Mouse (Mus musculus): ENCODE measurements around the gene Mrpl1. TPM values are rescaled to one million over a fixed set of nuclear protein-coding genes. Genes with fewer than 3 reads are reported as not detected.
A peak's percentile ranks its signal among the peaks of the same experiment; 100 is the strongest.

The Mrpl1 gene
- 26.3 and 26.5 TPM in 2 replicates for polyA plus RNA-seq (2015; fragmentation: Nextera tagmentation; extraction: Ambion mirVana)

DNA sequence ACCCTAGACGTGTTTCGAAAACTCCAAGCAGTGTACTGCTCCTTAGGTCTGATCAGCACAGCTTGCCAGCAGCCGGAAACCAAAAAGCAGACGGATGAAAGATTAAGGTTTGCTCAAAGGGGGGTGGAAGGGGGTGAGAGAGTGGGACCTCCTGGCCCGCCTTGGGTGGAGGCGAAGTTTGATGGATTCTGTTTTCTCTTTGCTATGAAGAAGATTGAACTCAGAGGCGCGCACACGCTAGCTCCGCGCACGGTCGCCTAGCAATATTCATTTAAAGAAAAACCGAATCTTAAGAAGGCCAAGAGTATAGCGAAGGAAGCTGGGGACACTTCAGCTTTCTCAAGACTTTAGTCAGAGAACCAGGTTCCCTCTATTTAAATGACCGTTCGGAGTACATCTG, at the start of gene Mrpl1:
Gene Mrpl1, plus strand, starts transcription at position 35 of the 400 bp plus-strand sequence.
- peaks cover 7% of the 10 kb centered on the region for H3K4me1 ChIP-seq (replicated peaks; ENCODE audit: insufficient read depth, low read length)
- H3K36me3 ChIP-seq (ENCODE audit: insufficient read depth, low read length) = peaks cover 7% of the 10 kb centered on the region; the same call in 1 of the 2 replicates
- peak within 1 kb of the TSS; percentile 76 for H3K4me3 ChIP-seq (replicated peaks; ENCODE audit: low read depth, low read length)
- DNase-seq (ENCODE audit: low spot score) (peak; percentile 71), ATAC-seq (replicated peaks; ENCODE audit: low FRiP score, low read depth) (peak; percentile 55)
- peak within 1 kb of the TSS; percentile 92 for H3K27ac ChIP-seq
- no peaks in the 10 kb centered on the region for H3K9me3 ChIP-seq (replicated peaks; ENCODE audit: low read length)
- peak within 1 kb of the TSS; percentile 81 for H3K9ac ChIP-seq (ENCODE audit: low read depth, low read length)
- H3K4me2 ChIP-seq (ENCODE audit: low read length) = peak within 1 kb of the TSS; percentile 81
- TF ChIP-seq CTCF (IDR thresholded peaks at IDR 0.05; ENCODE audit: low read depth) = no peak
- no peaks in the 10 kb centered on the region for H3K27me3 ChIP-seq (ENCODE audit: insufficient read depth, low read length)
- 2% methylated on average over 17 of the region's 17 CpGs for WGBS

DNA sequence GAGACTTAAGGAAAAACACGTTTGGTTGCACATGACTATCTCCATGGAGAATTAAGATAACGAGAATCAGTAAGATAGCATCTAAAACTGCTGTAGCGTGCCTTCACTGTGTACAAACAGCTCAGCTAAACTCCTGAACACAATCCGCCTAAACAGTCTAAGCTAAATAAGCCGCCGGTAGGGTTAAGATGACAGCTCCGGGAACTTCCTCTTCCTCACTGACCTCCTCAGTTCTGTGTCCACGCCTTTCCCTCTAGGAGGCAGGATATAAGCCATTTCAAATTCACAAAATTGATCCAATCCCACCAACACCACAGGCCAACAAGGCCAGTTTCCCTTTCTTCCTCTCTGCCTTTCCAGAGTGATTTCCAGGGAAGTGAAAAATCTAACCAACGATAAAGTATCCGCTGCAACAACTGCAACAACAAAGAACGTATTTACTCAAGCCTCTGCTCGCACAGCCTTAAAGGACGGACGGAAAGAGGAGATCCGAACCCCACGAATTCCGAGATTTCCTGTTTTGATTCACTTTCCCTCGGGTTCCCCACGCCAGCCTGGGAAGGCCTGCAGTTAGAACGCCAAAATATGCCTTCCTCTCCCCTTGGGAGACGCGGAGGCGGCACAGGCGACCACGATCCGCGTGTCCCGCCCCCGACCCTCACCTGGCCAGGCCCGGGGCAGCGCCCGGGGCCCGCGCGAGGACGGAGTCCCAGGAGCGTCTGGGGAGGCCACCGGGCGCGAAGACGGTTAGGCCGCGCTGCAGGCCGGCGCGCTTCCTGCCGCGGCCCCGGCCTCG, 48.6 kb upstream of the Mrpl1 start:
- under 1% methylated on average over 42 of the region's 50 CpGs for WGBS
- ATAC-seq (replicated peaks; ENCODE audit: low FRiP score, low read depth) = peak; percentile 1; the same call in 1 of the 2 replicates

DNA sequence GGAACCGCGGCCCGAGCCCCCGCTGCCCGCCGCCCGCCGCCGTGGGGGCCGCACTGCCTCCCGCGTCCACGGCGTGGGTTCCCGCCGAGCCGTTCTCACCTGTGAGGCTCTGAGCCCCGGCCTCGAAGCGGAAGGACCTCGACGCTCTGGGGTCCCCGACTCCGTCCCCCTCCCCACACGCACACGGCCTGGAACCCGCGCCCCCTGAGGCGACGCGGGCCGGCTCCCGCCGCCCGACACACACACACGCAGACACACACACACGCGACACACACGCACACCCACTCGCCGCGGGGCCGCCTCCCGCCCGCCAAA, 48.1 kb upstream of the Mrpl1 start:
- Histone ChIP-seq H3K27ac (peak overlapping the region; percentile 99), H3K27me3 (ENCODE audit: insufficient read depth, low read length) (no peaks in the 10 kb centered on the region), H3K36me3 (ENCODE audit: insufficient read depth, low read length) (no peaks in the 10 kb centered on the region), H3K4me3 (replicated peaks; ENCODE audit: low read depth, low read length) (peak overlapping the region; percentile 100), H3K9ac (ENCODE audit: low read depth, low read length) (peak overlapping the region; percentile 99), H3K9me3 (replicated peaks; ENCODE audit: low read length) (no peaks in the 10 kb centered on the region), H3K4me1 (replicated peaks; ENCODE audit: insufficient read depth, low read length) (peaks cover 9% of the 10 kb centered on the region), H3K4me2 (ENCODE audit: low read length) (peak overlapping the region; percentile 79)
- 0% methylated on average over 37 of the region's 45 CpGs for WGBS
- TF ChIP-seq CTCF (IDR thresholded peaks at IDR 0.05; ENCODE audit: low read depth) = no peak
- ATAC-seq (replicated peaks; ENCODE audit: low FRiP score, low read depth) (peak; percentile 38), DNase-seq (ENCODE audit: low spot score) (no peak)

More for the DNA sequence above, 48.6 kb upstream of the Mrpl1 start:
- Histone ChIP-seq H3K4me3 (replicated peaks; ENCODE audit: low read depth, low read length) (peak overlapping the region; percentile 100), H3K9ac (ENCODE audit: low read depth, low read length) (peak overlapping the region; percentile 99), H3K27ac (peak overlapping the region; percentile 99), H3K9me3 (replicated peaks; ENCODE audit: low read length) (no peaks in the 10 kb centered on the region), H3K27me3 (ENCODE audit: insufficient read depth, low read length) (no peaks in the 10 kb centered on the region), H3K4me2 (ENCODE audit: low read length) (peak overlapping the region; percentile 79), H3K36me3 (ENCODE audit: insufficient read depth, low read length) (no peaks in the 10 kb centered on the region), H3K4me1 (replicated peaks; ENCODE audit: insufficient read depth, low read length) (peaks cover 9% of the 10 kb centered on the region)
- TF ChIP-seq CTCF (IDR thresholded peaks at IDR 0.05; ENCODE audit: low read depth) = peak; percentile 37; the same call in 1 of the 2 replicates
- DNase-seq (ENCODE audit: low spot score) = peak; percentile 82

DNA sequence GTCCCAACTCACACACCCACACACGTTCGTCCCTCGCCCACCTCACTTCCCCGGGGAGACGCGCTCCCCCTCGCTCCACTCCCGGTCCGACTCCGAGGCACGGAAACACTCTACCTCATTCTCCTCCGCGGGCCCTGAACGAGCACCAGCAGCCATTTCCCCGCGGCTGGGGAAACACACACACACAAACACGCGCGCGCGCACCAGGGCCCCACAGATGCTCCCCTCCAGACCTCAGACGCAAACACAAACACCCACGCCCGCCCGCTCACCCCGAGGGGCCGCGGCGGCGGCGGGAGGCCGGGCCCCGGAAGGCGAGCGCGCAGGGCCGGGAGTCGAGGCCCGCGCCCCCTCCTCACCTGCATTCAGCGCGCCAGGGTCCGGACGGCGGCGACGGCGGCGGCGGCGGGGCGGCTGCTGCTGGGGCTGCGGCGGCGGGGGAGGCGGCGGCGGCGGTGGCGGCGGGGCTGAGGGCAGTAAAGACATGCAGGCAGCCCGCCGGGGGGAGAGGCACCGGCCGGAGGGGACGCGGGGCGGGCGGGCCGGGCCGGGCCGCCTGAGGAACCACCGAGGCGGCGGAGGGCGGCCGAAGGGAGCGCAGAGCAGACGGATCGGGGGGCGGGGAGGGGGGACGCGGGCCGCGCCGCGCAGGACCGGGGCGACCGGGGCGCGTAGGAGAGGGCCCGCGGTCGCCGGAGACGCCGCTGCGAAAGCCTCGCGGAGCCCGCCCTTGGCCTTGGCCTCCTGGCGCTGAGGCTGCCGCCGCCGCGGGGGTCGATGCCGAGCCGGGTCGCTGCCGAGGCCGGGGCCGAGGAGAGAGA, 47.5 kb upstream of the Mrpl1 start:
- under 1% methylated on average over 93 of the region's 114 CpGs for WGBS
- DNase-seq (ENCODE audit: low spot score) (peak; percentile 54), ATAC-seq (replicated peaks; ENCODE audit: low FRiP score, low read depth) (peak; percentile 47)
- TF ChIP-seq CTCF (IDR thresholded peaks at IDR 0.05; ENCODE audit: low read depth) = no peak
- Histone ChIP-seq H3K4me3 (replicated peaks; ENCODE audit: low read depth, low read length) (peak overlapping the region; percentile 100), H3K9ac (ENCODE audit: low read depth, low read length) (peak overlapping the region; percentile 99), H3K36me3 (ENCODE audit: insufficient read depth, low read length) (no peaks in the 10 kb centered on the region), H3K27ac (peak overlapping the region; percentile 99), H3K27me3 (ENCODE audit: insufficient read depth, low read length) (no peaks in the 10 kb centered on the region), H3K4me1 (replicated peaks; ENCODE audit: insufficient read depth, low read length) (peaks cover 9% of the 10 kb centered on the region), H3K4me2 (ENCODE audit: low read length) (peak overlapping the region; percentile 79), H3K9me3 (replicated peaks; ENCODE audit: low read length) (no peaks in the 10 kb centered on the region)

DNA sequence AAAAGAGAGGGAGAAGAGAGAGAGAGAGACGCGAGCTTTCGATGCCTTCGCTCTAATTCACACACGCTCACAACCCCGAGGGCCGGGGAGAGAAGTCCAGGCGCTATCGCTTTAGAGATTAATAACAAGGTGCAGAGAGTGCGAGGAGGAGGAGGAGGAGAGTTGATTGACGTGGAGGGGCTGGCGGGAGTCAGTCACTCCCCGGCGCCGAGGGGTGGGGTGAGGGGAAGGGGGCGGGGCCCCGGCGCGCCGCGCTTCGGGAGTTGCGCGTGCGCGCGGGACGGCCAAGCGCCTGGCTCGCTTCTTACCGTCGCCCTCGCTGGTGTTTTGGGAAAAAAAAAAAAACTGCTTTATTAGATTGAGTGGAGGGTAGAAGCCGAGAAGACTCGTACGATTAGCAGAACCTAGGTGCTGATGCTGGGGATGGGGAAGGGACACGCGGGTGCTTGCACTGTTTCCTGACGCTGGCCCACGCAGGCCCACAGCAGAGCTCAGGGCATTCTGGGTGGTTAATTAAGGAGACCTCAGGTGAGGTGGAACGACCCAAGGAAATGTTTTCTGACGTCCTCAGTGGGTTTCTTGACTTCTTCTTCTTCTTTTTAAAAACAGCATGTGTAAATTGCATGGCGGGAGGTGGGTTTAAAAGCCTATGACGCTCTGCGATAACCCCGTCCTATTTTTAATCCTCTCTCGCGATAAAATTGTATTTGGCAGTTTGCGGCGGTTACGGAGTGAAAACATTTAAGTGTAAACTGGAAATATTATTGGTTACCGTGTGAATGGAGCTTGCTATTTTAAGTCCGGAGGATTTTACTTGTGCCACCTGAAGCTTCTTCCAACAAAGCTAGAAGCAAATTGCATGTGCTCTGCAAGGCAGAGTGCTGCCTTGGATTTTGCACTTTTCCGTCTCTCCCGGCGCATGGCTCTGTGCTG, 46.6 kb upstream of the Mrpl1 start:
- DNase-seq (ENCODE audit: low spot score) (peak; percentile 95), ATAC-seq (replicated peaks; ENCODE audit: low FRiP score, low read depth) (peak; percentile 86)
- peak overlapping the region; percentile 99 for H3K27ac ChIP-seq
- WGBS = under 1% methylated on average over 54 of the region's 56 CpGs
- peak overlapping the region; percentile 99 for H3K9ac ChIP-seq (ENCODE audit: low read depth, low read length)
- H3K27me3 ChIP-seq (ENCODE audit: insufficient read depth, low read length) = no peaks in the 10 kb centered on the region
- no peaks in the 10 kb centered on the region for H3K9me3 ChIP-seq (replicated peaks; ENCODE audit: low read length)
- peaks cover 9% of the 10 kb centered on the region for H3K4me1 ChIP-seq (replicated peaks; ENCODE audit: insufficient read depth, low read length)
- peak overlapping the region; percentile 100 for H3K4me3 ChIP-seq (replicated peaks; ENCODE audit: low read depth, low read length)
- H3K4me2 ChIP-seq (ENCODE audit: low read length) = peak overlapping the region; percentile 79
- no peaks in the 10 kb centered on the region for H3K36me3 ChIP-seq (ENCODE audit: insufficient read depth, low read length)
- no peak for TF ChIP-seq CTCF (IDR thresholded peaks at IDR 0.05; ENCODE audit: low read depth)
